Mouse (Mus musculus) effector memory CD4-positive, alpha-beta T cell, adult 5 months (primary cell): ENCODE measurements around the gene Gpalpp1. TPM values are rescaled to one million over a fixed set of nuclear protein-coding genes. Genes with fewer than 3 reads are reported as not detected.

ENCODE experiments used
- polyA plus RNA-seq: library from polyadenylated mRNA; unstranded; fragments of 100-300 nt; shearing (Covaris generic); gene quantifications from one replicate; pipeline ENCODE4 v1.2.1, GENCODE M21; 2017

The Gpalpp1 gene
- 12.0 TPM for polyA plus RNA-seq

DNA sequence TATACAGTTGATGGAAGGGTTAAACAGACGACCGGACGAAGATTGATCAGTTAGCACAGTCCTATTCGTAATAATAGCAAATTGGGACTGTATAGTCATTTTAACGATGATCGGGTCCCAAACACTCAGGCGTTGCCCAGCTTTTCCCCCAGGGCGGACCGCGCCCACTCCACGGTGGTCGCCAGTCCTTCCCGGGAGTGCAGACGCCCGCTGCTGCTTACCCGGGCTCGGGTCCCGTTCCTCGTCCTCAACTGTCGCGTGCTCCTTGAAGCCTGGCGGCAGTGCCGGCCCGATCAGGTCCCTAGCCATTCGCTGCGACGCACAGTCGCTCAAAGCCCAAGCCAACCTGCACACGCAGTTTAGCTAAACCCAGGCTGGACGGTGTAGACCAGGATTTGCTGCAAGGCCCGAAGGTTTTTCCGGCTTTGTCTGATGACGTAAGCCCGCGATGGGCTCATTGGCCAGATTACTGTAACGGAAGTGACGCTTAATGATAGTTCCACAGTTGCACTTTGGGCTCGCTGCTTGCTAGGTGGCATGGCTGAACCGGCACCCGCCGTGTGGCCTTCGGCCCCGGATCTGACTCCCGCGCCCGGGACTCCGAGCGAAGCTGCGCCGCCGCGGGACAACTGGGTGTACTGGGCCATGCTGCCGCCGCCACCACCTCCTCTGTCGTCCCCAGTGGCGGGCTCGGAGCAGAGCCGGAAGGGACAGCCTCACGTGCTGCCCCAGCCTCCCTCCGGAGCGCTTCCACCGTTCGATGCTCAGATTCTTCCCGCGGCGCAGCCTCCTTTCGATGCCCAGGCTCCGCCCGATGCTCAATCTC lies at the start of gene Gpalpp1, which contains the start of gene Nufip1:
Gene Gpalpp1, minus strand, starts transcription at position 365 of the 826 bp plus-strand sequence.
Gene Nufip1, plus strand, starts transcription at position 496 of the 826 bp plus-strand sequence.

Other genes starting within 250 kb of the Gpalpp1 start
- 0.61 TPM for gene Kctd4, start 155.8 kb downstream of the Gpalpp1 start, polyA plus RNA-seq
- 38.6 TPM for gene Gtf2f2, start 99.9 kb downstream of the Gpalpp1 start, polyA plus RNA-seq
- gene Nufip1, start 131 bp upstream of the Gpalpp1 start, polyA plus RNA-seq = 13.4 TPM